11 mouse cellular contexts compared by ENCODE assay signal in genomic region chr8:36309952-36310351, GRCm38 (mm10).
DNase-seq lines count a peak whose midpoint lies in the region; ATAC-seq and TF ChIP-seq lines count a peak whose summit lies in the region.
"Had no signal": no experiment of that assay in that cellular context is flagged by ENCODE, and none has a peak within 500 bp of the region (broad histone marks: within the 10 kb centered on the region; RNA-seq: fewer than 3 reads in every experiment).

No protein-coding gene starts in this region.

- intact Hi-C loops in gastrocnemius, adult 2 months (cut with DNase I): no loop called here
- intact Hi-C loops in gastrocnemius, postnatal 36 days (cut with DNase I): no loop called here

- no peak for TF ChIP-seq CTCF in gastrocnemius, adult 2 months (IDR thresholded peaks at IDR 0.05)

- H3K4me2 ChIP-seq in heart, embryonic 13.5 days: peak overlapping the region; percentile 54
- H3K4me2 ChIP-seq: liver, embryonic 15.5 days; stomach, embryonic 15.5 days had no signal

- H3K9ac ChIP-seq in heart, embryonic 13.5 days: peak overlapping the region; percentile 50
- H3K9ac ChIP-seq: liver, embryonic 15.5 days; stomach, embryonic 15.5 days had no signal

- no peak overlapping the region for H3K4me3 ChIP-seq in gastrocnemius, adult 2 months
- no peak overlapping the region; the same call in 1 of the 2 replicates for H3K4me3 ChIP-seq in heart, embryonic 13.5 days
- H3K4me3 ChIP-seq: liver, embryonic 15.5 days; stomach, embryonic 15.5 days had no signal

- peak; percentile 30 for DNase-seq in gastrocnemius, adult 2 months
- DNase-seq in gastrocnemius, postnatal 36 days: no peak
- peak; percentile 21 for DNase-seq in Muller cell, postnatal 12 days (ENCODE audit: inconsistent ontology term)
- peak; percentile 31 for DNase-seq in cerebellum, adult 9-10 months
- DNase-seq in spleen, postnatal 10 days (ENCODE audit: low spot score in 2 of 2): no peak
- no peak for DNase-seq in kidney, adult 11 months
- DNase-seq: kidney, postnatal 4 days had no signal

- ATAC-seq in heart, embryonic 13.5 days (ENCODE audit: extremely low read depth, insufficient number of reproducible peaks, low FRiP score, low TSS enrichment): no peak
- ATAC-seq in erythroblast, adult 5-6 weeks (replicated peaks; ENCODE audit: low FRiP score, poor library complexity, severe bottlenecking): no peak

- H3K9me3 ChIP-seq in heart, embryonic 13.5 days: no peaks in the 10 kb centered on the region
- H3K9me3 ChIP-seq: liver, embryonic 15.5 days; stomach, embryonic 15.5 days had no signal

- no peaks in the 10 kb centered on the region for H3K36me3 ChIP-seq in heart, embryonic 13.5 days
- H3K36me3 ChIP-seq: liver, embryonic 15.5 days; stomach, embryonic 15.5 days had no signal

- H3K27ac ChIP-seq in gastrocnemius, adult 2 months: no peak overlapping the region
- peak overlapping the region; percentile 20 for H3K27ac ChIP-seq in heart, embryonic 13.5 days (replicated peaks)
- H3K27ac ChIP-seq: liver, embryonic 15.5 days; stomach, embryonic 15.5 days had no signal

- H3K27me3 ChIP-seq in heart, embryonic 13.5 days (replicated peaks): no peaks in the 10 kb centered on the region
- H3K27me3 ChIP-seq: liver, embryonic 15.5 days; stomach, embryonic 15.5 days had no signal

- 24% methylated on average over 10 of the region's 10 CpGs for WGBS in heart, embryonic 13.5 days

- peaks cover 28% of the 10 kb centered on the region for H3K4me1 ChIP-seq in heart, embryonic 13.5 days
- H3K4me1 ChIP-seq: liver, embryonic 15.5 days; stomach, embryonic 15.5 days had no signal

Comparison
In these comparisons a context has a peak if more than half of its experiments do, and no peak if none do; other contexts are left out.
1. DNase-seq: peak in gastrocnemius, adult 2 months (single experiment), Muller cell, postnatal 12 days (single experiment) and cerebellum, adult 9-10 months (single experiment); none in gastrocnemius, postnatal 36 days (0 of 2), spleen, postnatal 10 days (0 of 2) and kidney, adult 11 months (single experiment).